Mouse (Mus musculus) forebrain, embryonic 15.5 days (tissue): ENCODE data around the gene Ddit4. TPM values are rescaled to one million over a fixed set of nuclear protein-coding genes. Genes with fewer than 3 reads are reported as not detected.

Source experiments
- ATAC-seq: fragments of 200-750 bp; cut with Nextera tagmentation; replicated peaks from 2 replicates; pipeline ENCODE4 v1.8.0; 2017; ENCODE audit warnings: mild to moderate bottlenecking, moderate TSS enrichment, moderate library complexity
- H3K27ac ChIP-seq: fragments of 300-500 bp; sonication (generic); replicated peaks from 2 replicates; pipeline ENCODE4 v1.5.1; 2015; ENCODE audit warnings: mild to moderate bottlenecking, inconsistent platforms
- H3K27me3 ChIP-seq: fragments of 300-500 bp; sonication (generic); 2 replicates; pipeline ENCODE4 v1.6.1; 2015; ENCODE audit warnings: inconsistent platforms
- H3K36me3 ChIP-seq: fragments of 300-500 bp; sonication (generic); 2 replicates; pipeline ENCODE4 v1.6.1; 2015; ENCODE audit warnings: mild to moderate bottlenecking, inconsistent platforms
- H3K4me1 ChIP-seq: fragments of 300-500 bp; sonication (generic); 2 replicates; pipeline ENCODE4 v1.6.1; 2015; ENCODE audit warnings: inconsistent platforms
- H3K4me2 ChIP-seq: fragments of 300-500 bp; sonication (generic); replicated peaks from 2 replicates; pipeline ENCODE4 v1.6.1; 2015; ENCODE audit warnings: mild to moderate bottlenecking, inconsistent platforms
- H3K4me3 ChIP-seq: fragments of 300-500 bp; sonication (generic); 2 replicates; pipeline ENCODE4 v1.5.1; 2015; ENCODE audit warnings: mild to moderate bottlenecking, inconsistent platforms
- H3K9ac ChIP-seq: fragments of 300-500 bp; sonication (generic); replicated peaks from 2 replicates; pipeline ENCODE4 v1.6.1; 2015; ENCODE audit warnings: mild to moderate bottlenecking, inconsistent platforms
- H3K9me3 ChIP-seq: fragments of 300-500 bp; sonication (generic); 2 replicates; pipeline ENCODE4 v1.6.1; 2016; ENCODE audit warnings: inconsistent platforms
- WGBS: fragments of 180-500 bp; shearing (Covaris S2); methylation state at CpG from one replicate; pipeline ENCODE4 v1.1.7; 2015; ENCODE audit warnings: mixed read lengths; 5-methylcytosine and 5-hydroxymethylcytosine counted together
- polyA plus RNA-seq: library from polyadenylated mRNA; unstranded; fragments of >200 nt; fragmentation: Nextera tagmentation; extraction: Ambion mirVana; gene quantifications from 2 replicates; pipeline ENCODE4 v1.2.1, GENCODE M21; 2015

The Ddit4 gene
- polyA plus RNA-seq, 1 experiment from 2014 or later = 90.0 TPM

GRCm38 (mm10) chr10:59980815-59981244 is 29.2 kb upstream of the Ddit4 start:
- 87% methylated on average over 6 of the region's 6 CpGs for WGBS
- no peak overlapping the region for H3K27ac ChIP-seq

GRCm38 (mm10) chr10:59978873-59979743 is 27.5 kb upstream of the Ddit4 start:
- no peak overlapping the region for H3K4me2 ChIP-seq
- 31% methylated on average over 11 of the region's 11 CpGs for WGBS
- ATAC-seq = peak; percentile 67
- no peak overlapping the region for H3K9ac ChIP-seq
- H3K27ac ChIP-seq = peak overlapping the region; percentile 56
- H3K9me3 ChIP-seq = no peaks in the 10 kb centered on the region
- H3K27me3 ChIP-seq = no peaks in the 10 kb centered on the region
- no peaks in the 10 kb centered on the region for H3K36me3 ChIP-seq
- H3K4me3 ChIP-seq = no peak overlapping the region
- peaks cover 25% of the 10 kb centered on the region for H3K4me1 ChIP-seq

More at GRCm38 (mm10) chr10:59980815-59981244, 29.2 kb upstream of the Ddit4 start:
- H3K9me3 ChIP-seq = no peaks in the 10 kb centered on the region
- no peaks in the 10 kb centered on the region for H3K36me3 ChIP-seq
- no peak overlapping the region for H3K9ac ChIP-seq
- peaks cover 19% of the 10 kb centered on the region for H3K4me1 ChIP-seq
- ATAC-seq = no peak
- H3K4me2 ChIP-seq = no peak overlapping the region
- H3K27me3 ChIP-seq = no peaks in the 10 kb centered on the region
- no peak overlapping the region for H3K4me3 ChIP-seq

- peaks cover 29% of the 10 kb centered on the region for H3K4me1 ChIP-seq
- ATAC-seq = no peak
- H3K9me3 ChIP-seq = no peaks in the 10 kb centered on the region
- no peak overlapping the region for H3K4me3 ChIP-seq
- H3K27ac ChIP-seq = peak overlapping the region; percentile 56; the same call in 1 of the 2 replicates
- 54% methylated on average over 2 of the region's 2 CpGs for WGBS
- H3K9ac ChIP-seq = no peak overlapping the region
- no peaks in the 10 kb centered on the region for H3K36me3 ChIP-seq
- H3K4me2 ChIP-seq = no peak overlapping the region
- H3K27me3 ChIP-seq = no peaks in the 10 kb centered on the region
These were observed 26.8 kb upstream of the Ddit4 start for GRCm38 (mm10) chr10:59978401-59978800.

GRCm38 (mm10) chr10:59977715-59978343 is 26.2 kb upstream of the Ddit4 start:
- no peaks in the 10 kb centered on the region for H3K36me3 ChIP-seq
- no peak overlapping the region for H3K9ac ChIP-seq
- no peak overlapping the region for H3K4me3 ChIP-seq
- peaks cover 29% of the 10 kb centered on the region for H3K4me1 ChIP-seq
- ATAC-seq = no peak
- no peak overlapping the region for H3K4me2 ChIP-seq
- no peaks in the 10 kb centered on the region for H3K27me3 ChIP-seq
- no peaks in the 10 kb centered on the region for H3K9me3 ChIP-seq
- peak overlapping the region; percentile 56; the same call in 1 of the 2 replicates for H3K27ac ChIP-seq
- 86% methylated on average over 5 of the region's 5 CpGs for WGBS

- no peak overlapping the region for H3K9ac ChIP-seq
- no peak overlapping the region for H3K4me2 ChIP-seq
- no peak for ATAC-seq
- peaks cover 29% of the 10 kb centered on the region for H3K4me1 ChIP-seq
- WGBS = 72% methylated on average over 2 of the region's 4 CpGs
- H3K36me3 ChIP-seq = no peaks in the 10 kb centered on the region
- no peak overlapping the region for H3K4me3 ChIP-seq
- H3K9me3 ChIP-seq = no peaks in the 10 kb centered on the region
- H3K27ac ChIP-seq = no peak overlapping the region
- H3K27me3 ChIP-seq = no peaks in the 10 kb centered on the region
These were observed 25.5 kb upstream of the Ddit4 start for GRCm38 (mm10) chr10:59977141-59977540.

- H3K4me2 ChIP-seq = no peak overlapping the region
- H3K4me1 ChIP-seq = peaks cover 41% of the 10 kb centered on the region
- no peak for ATAC-seq
- H3K9ac ChIP-seq = no peak overlapping the region
- no peaks in the 10 kb centered on the region for H3K9me3 ChIP-seq
- 76% methylated on average over 3 of the region's 3 CpGs for WGBS
- H3K36me3 ChIP-seq = no peaks in the 10 kb centered on the region
- no peak overlapping the region for H3K4me3 ChIP-seq
- H3K27ac ChIP-seq = peak overlapping the region; percentile 24; the same call in 1 of the 2 replicates
- no peaks in the 10 kb centered on the region for H3K27me3 ChIP-seq
These were observed 23.2 kb upstream of the Ddit4 start for GRCm38 (mm10) chr10:59974786-59975185.

GRCm38 (mm10) chr10:59974191-59974664 is 22.6 kb upstream of the Ddit4 start:
- 17% methylated on average over 6 of the region's 6 CpGs for WGBS
- 0 out of 2 replicates have a peak, but pooled peaks have one; percentile 4 for ATAC-seq
- Histone ChIP-seq H3K27me3 (no peaks in the 10 kb centered on the region), H3K9ac (no peak overlapping the region), H3K4me1 (peaks cover 38% of the 10 kb centered on the region), H3K9me3 (no peaks in the 10 kb centered on the region), H3K4me3 (no peak overlapping the region), H3K4me2 (no peak overlapping the region), H3K27ac (peak overlapping the region; percentile 24; the same call in 1 of the 2 replicates), H3K36me3 (no peaks in the 10 kb centered on the region)

GRCm38 (mm10) chr10:59973400-59973799 is 21.8 kb upstream of the Ddit4 start:
- WGBS = 88% methylated on average over 4 of the region's 4 CpGs
- no peak overlapping the region for H3K4me3 ChIP-seq
- H3K4me2 ChIP-seq = no peak overlapping the region
- no peaks in the 10 kb centered on the region for H3K36me3 ChIP-seq
- no peaks in the 10 kb centered on the region for H3K9me3 ChIP-seq
- no peaks in the 10 kb centered on the region for H3K27me3 ChIP-seq
- no peak for ATAC-seq
- H3K4me1 ChIP-seq = peaks cover 30% of the 10 kb centered on the region
- H3K9ac ChIP-seq = no peak overlapping the region
- H3K27ac ChIP-seq = no peak overlapping the region

GRCm38 (mm10) chr10:59972999-59973398 is 21.4 kb upstream of the Ddit4 start:
- Histone ChIP-seq H3K27ac (no peak overlapping the region), H3K9ac (no peak overlapping the region), H3K4me3 (no peak overlapping the region), H3K4me1 (peaks cover 27% of the 10 kb centered on the region), H3K27me3 (no peaks in the 10 kb centered on the region), H3K36me3 (no peaks in the 10 kb centered on the region), H3K9me3 (no peaks in the 10 kb centered on the region), H3K4me2 (no peak overlapping the region)
- 80% methylated on average over 6 of the region's 6 CpGs for WGBS
- ATAC-seq = no peak

GRCm38 (mm10) chr10:59972534-59972933 is 20.9 kb upstream of the Ddit4 start:
- H3K9ac ChIP-seq = no peak overlapping the region
- 54% methylated on average over 2 of the region's 2 CpGs for WGBS
- no peak for ATAC-seq
- H3K27ac ChIP-seq = no peak overlapping the region
- no peak overlapping the region for H3K4me3 ChIP-seq
- no peak overlapping the region for H3K4me2 ChIP-seq
- no peaks in the 10 kb centered on the region for H3K27me3 ChIP-seq
- H3K4me1 ChIP-seq = peaks cover 25% of the 10 kb centered on the region
- H3K36me3 ChIP-seq = no peaks in the 10 kb centered on the region
- no peaks in the 10 kb centered on the region for H3K9me3 ChIP-seq

- H3K36me3 ChIP-seq = no peaks in the 10 kb centered on the region
- no peak overlapping the region for H3K27ac ChIP-seq
- H3K4me3 ChIP-seq = no peak overlapping the region
- H3K4me1 ChIP-seq = peaks cover 25% of the 10 kb centered on the region
- no peak for ATAC-seq
- no peak overlapping the region for H3K9ac ChIP-seq
- no peaks in the 10 kb centered on the region for H3K27me3 ChIP-seq
- H3K4me2 ChIP-seq = no peak overlapping the region
- WGBS = 92% methylated on average over 8 of the region's 8 CpGs
- no peaks in the 10 kb centered on the region for H3K9me3 ChIP-seq
These were observed 20.2 kb upstream of the Ddit4 start for GRCm38 (mm10) chr10:59971813-59972212.

GRCm38 (mm10) chr10:59970450-59971062 is 18.9 kb upstream of the Ddit4 start:
- ATAC-seq = no peak
- no peaks in the 10 kb centered on the region for H3K27me3 ChIP-seq
- 28% methylated on average over 6 of the region's 6 CpGs for WGBS
- peak overlapping the region; percentile 61 for H3K4me3 ChIP-seq
- H3K9ac ChIP-seq = peak overlapping the region; percentile 90
- peaks cover 30% of the 10 kb centered on the region for H3K4me1 ChIP-seq
- no peaks in the 10 kb centered on the region for H3K9me3 ChIP-seq
- H3K27ac ChIP-seq = peak overlapping the region; percentile 93
- H3K36me3 ChIP-seq = no peaks in the 10 kb centered on the region
- H3K4me2 ChIP-seq = peak overlapping the region; percentile 79
